Mouse (Mus musculus) heart, adult 8-10 months (tissue): ENCODE measurements around the gene Ppm1f. TPM values are rescaled to one million over a fixed set of nuclear protein-coding genes. Genes with fewer than 3 reads are reported as not detected.
A peak's percentile ranks its signal among the peaks of the same experiment; 100 is the strongest.
"Not testable (repeated sequence)": the region's sequence is repeated elsewhere in the genome, so short reads cannot be mapped to it uniquely, and the experiment has no call there.

Experiments used
- DNase-seq: peaks from one replicate; pipeline ENCODE4 v3.0.0; 2022; ENCODE audit warnings: low spot score
- total RNA-seq, 4 experiments: library from RNA; stranded (reverse); gene quantifications; 2 replicates each; pipeline ENCODE4 v1.2.4; 2022

Gene Ppm1f
- total RNA-seq, result 10 to 100 TPM; 24.7 to 32.6 (median 29.8) TPM

GRCm38 (mm10) chr16:16896382-16897055, at the start of gene Ppm1f:
TSS of gene Ppm1f (plus strand) at chr16:16896469.
- peak; percentile 96 for DNase-seq

- no peak for DNase-seq
Measured at GRCm38 (mm10) chr16:16849196-16849595, 47.1 kb upstream of the Ppm1f start.

- DNase-seq, result no peak
Measured at GRCm38 (mm10) chr16:16852411-16852810, 43.9 kb upstream of the Ppm1f start.

- peak; percentile 64 for DNase-seq
Measured at GRCm38 (mm10) chr16:16854836-16855235, 41.4 kb upstream of the Ppm1f start.

- no peak for DNase-seq
Measured at GRCm38 (mm10) chr16:16855541-16855940, 40.7 kb upstream of the Ppm1f start.

- not testable (repeated sequence) for DNase-seq
Measured at GRCm38 (mm10) chr16:16856054-16856453, 40.2 kb upstream of the Ppm1f start.

- no peak for DNase-seq
Measured at GRCm38 (mm10) chr16:16856731-16857476, 39.4 kb upstream of the Ppm1f start.

GRCm38 (mm10) chr16:16862288-16862687, 34.0 kb upstream of the Ppm1f start:
- DNase-seq, result no peak

- no peak for DNase-seq
Measured at GRCm38 (mm10) chr16:16863978-16864377, 32.3 kb upstream of the Ppm1f start, which contains the start of gene Igll1. TSS of gene Igll1 (minus strand) at chr16:16863985.

- no peak for DNase-seq
Measured at GRCm38 (mm10) chr16:16865217-16865616, 31.1 kb upstream of the Ppm1f start.

- no peak for DNase-seq
Measured at GRCm38 (mm10) chr16:16865696-16866561, 30.3 kb upstream of the Ppm1f start.

GRCm38 (mm10) chr16:16870241-16870616, 26.0 kb upstream of the Ppm1f start:
- DNase-seq, result no peak

GRCm38 (mm10) chr16:16870617-16871331, 25.5 kb upstream of the Ppm1f start, which contains the start of the genes Top3b and Vpreb1:
TSS of gene Top3b (plus strand) at chr16:16870736.
TSS of gene Vpreb1 (minus strand) at chr16:16870843.
- peak; percentile 87 for DNase-seq

GRCm38 (mm10) chr16:16879025-16879424, 17.2 kb upstream of the Ppm1f start:
- DNase-seq, result no peak

- DNase-seq, result no peak
Measured at GRCm38 (mm10) chr16:16888341-16888740, 7.9 kb upstream of the Ppm1f start.

- no peak for DNase-seq
Measured at GRCm38 (mm10) chr16:16892366-16892765, 3.9 kb upstream of the Ppm1f start.

- DNase-seq, result no peak
Measured at GRCm38 (mm10) chr16:16896015-16896381, 271 bp upstream of the Ppm1f start.

GRCm38 (mm10) chr16:16897056-16897584, 851 bp downstream of the Ppm1f start:
- no peak for DNase-seq

GRCm38 (mm10) chr16:16902329-16902728, 6.1 kb downstream of the Ppm1f start:
- no peak for DNase-seq

GRCm38 (mm10) chr16:16903188-16903587, 6.9 kb downstream of the Ppm1f start:
- no peak for DNase-seq

- DNase-seq, result peak; percentile 93
Measured at GRCm38 (mm10) chr16:16907799-16908198, 11.5 kb downstream of the Ppm1f start.
